18 mouse cellular contexts compared by ENCODE assay signal in genomic region chr3:155039012-155039836, GRCm38 (mm10). TPM values are rescaled to one million over a fixed set of nuclear protein-coding genes. Genes with fewer than 3 reads are reported as not detected.
A peak's percentile ranks its signal among the peaks of the same experiment; 100 is the strongest.
DNase-seq lines count a peak whose midpoint lies in the region; ATAC-seq and TF ChIP-seq lines count a peak whose summit lies in the region.
"Had no signal": no experiment of that assay in that cellular context is flagged by ENCODE, and none has a peak within 500 bp of the region (broad histone marks: within the 10 kb centered on the region; RNA-seq: fewer than 3 reads in every experiment).

No protein-coding gene starts in this region.

- no peaks in the 10 kb centered on the region for H3K36me3 ChIP-seq in forebrain, embryonic 12.5 days (replicated peaks)
- no peaks in the 10 kb centered on the region for H3K36me3 ChIP-seq in forebrain, postnatal 0 days (ENCODE audit: insufficient read depth)
- no peaks in the 10 kb centered on the region for H3K36me3 ChIP-seq in midbrain, embryonic 12.5 days
- H3K36me3 ChIP-seq in midbrain, embryonic 16.5 days (ENCODE audit: control insufficient read depth, insufficient read depth, low read length) = no peaks in the 10 kb centered on the region

- H3K4me3 ChIP-seq in forebrain, embryonic 12.5 days (replicated peaks) = no peak overlapping the region
- no peak overlapping the region for H3K4me3 ChIP-seq in forebrain, postnatal 0 days (ENCODE audit: low read depth, low read length)
- no peak overlapping the region for H3K4me3 ChIP-seq in midbrain, embryonic 12.5 days
- no peak overlapping the region for H3K4me3 ChIP-seq in midbrain, embryonic 16.5 days (ENCODE audit: low read depth, low read length)
- H3K4me3 ChIP-seq: gastrocnemius, adult 2 months had no signal

- H3K27me3 ChIP-seq in forebrain, embryonic 12.5 days = peaks cover 8% of the 10 kb centered on the region; the same call in 1 of the 2 replicates
- H3K27me3 ChIP-seq in forebrain, postnatal 0 days (ENCODE audit: insufficient read depth, low read length) = no peaks in the 10 kb centered on the region
- no peaks in the 10 kb centered on the region for H3K27me3 ChIP-seq in midbrain, embryonic 12.5 days
- H3K27me3 ChIP-seq in midbrain, embryonic 16.5 days (ENCODE audit: control insufficient read depth, insufficient read depth, low read depth, low read length) = no peaks in the 10 kb centered on the region

- H3K9ac ChIP-seq in forebrain, embryonic 12.5 days = no peak overlapping the region
- H3K9ac ChIP-seq in forebrain, postnatal 0 days = no peak overlapping the region
- H3K9ac ChIP-seq in midbrain, embryonic 12.5 days (replicated peaks) = no peak overlapping the region
- no peak overlapping the region for H3K9ac ChIP-seq in midbrain, embryonic 16.5 days (ENCODE audit: low read depth, low read length)

- no peak for TF ChIP-seq CTCF in forebrain, postnatal 0 days (IDR thresholded peaks at IDR 0.05; ENCODE audit: low read depth)

- no peak overlapping the region for H3K27ac ChIP-seq in forebrain, embryonic 12.5 days
- no peak overlapping the region for H3K27ac ChIP-seq in forebrain, postnatal 0 days (ENCODE audit: low read depth, low read length)
- no peak overlapping the region for H3K27ac ChIP-seq in midbrain, embryonic 12.5 days (replicated peaks)
- no peak overlapping the region for H3K27ac ChIP-seq in midbrain, embryonic 16.5 days (ENCODE audit: low read length)
- H3K27ac ChIP-seq: gastrocnemius, adult 2 months had no signal

- WGBS in forebrain, embryonic 12.5 days = 9% methylated on average over 1 of the region's 1 CpGs
- WGBS in forebrain, postnatal 0 days = 6% methylated on average over 1 of the region's 1 CpGs
- WGBS in midbrain, embryonic 12.5 days = 12% methylated on average over 1 of the region's 1 CpGs
- 10% methylated on average over 1 of the region's 1 CpGs for WGBS in midbrain, embryonic 16.5 days

- H3K9me3 ChIP-seq in forebrain, embryonic 12.5 days = no peaks in the 10 kb centered on the region
- no peaks in the 10 kb centered on the region for H3K9me3 ChIP-seq in forebrain, postnatal 0 days (ENCODE audit: low read length)
- no peaks in the 10 kb centered on the region for H3K9me3 ChIP-seq in midbrain, embryonic 12.5 days
- H3K9me3 ChIP-seq in midbrain, embryonic 16.5 days (replicated peaks; ENCODE audit: control insufficient read depth, low read length, poor library complexity, severe bottlenecking) = 0 out of 2 replicates have a peak, but pooled peaks cover 2% of the 10 kb centered on the region

- peak; percentile 17; the same call in 1 of the 2 replicates for ATAC-seq in forebrain, embryonic 12.5 days (ENCODE audit: low FRiP score)
- ATAC-seq in forebrain, postnatal 0 days = no peak
- ATAC-seq in midbrain, embryonic 12.5 days (ENCODE audit: low FRiP score, low read depth) = peak; percentile 62; the same call in 1 of the 2 replicates
- ATAC-seq in midbrain, embryonic 16.5 days = no peak
- ATAC-seq: hindbrain, embryonic 16.5 days had no signal

- no peaks in the 10 kb centered on the region for H3K4me1 ChIP-seq in forebrain, embryonic 12.5 days
- no peaks in the 10 kb centered on the region for H3K4me1 ChIP-seq in forebrain, postnatal 0 days (ENCODE audit: insufficient read depth)
- no peaks in the 10 kb centered on the region for H3K4me1 ChIP-seq in midbrain, embryonic 12.5 days
- H3K4me1 ChIP-seq in midbrain, embryonic 16.5 days (ENCODE audit: control insufficient read depth, insufficient read depth, low read length) = no peaks in the 10 kb centered on the region

- no peak overlapping the region for H3K4me2 ChIP-seq in forebrain, embryonic 12.5 days
- H3K4me2 ChIP-seq in forebrain, postnatal 0 days (ENCODE audit: low read depth) = no peak overlapping the region
- H3K4me2 ChIP-seq in midbrain, embryonic 12.5 days (replicated peaks) = no peak overlapping the region
- no peak overlapping the region for H3K4me2 ChIP-seq in midbrain, embryonic 16.5 days (ENCODE audit: low read length)

- no peak for DNase-seq in forebrain, postnatal 0 days
- peak; percentile 8 for DNase-seq in embryo, embryonic 9.5 days (ENCODE audit: extremely low spot score)
- no peak for DNase-seq in gastrocnemius, postnatal 25 days
- DNase-seq in frontal cortex, postnatal 36 days (ENCODE audit: low spot score in 2 of 2) = no peak
- DNase-seq in ovary, postnatal 36 days (ENCODE audit: low spot score) = no peak
- DNase-seq: B cell, adult 2 months; cerebellum, postnatal 14 days; gastrocnemius, adult 2 months; kidney, postnatal 10 days; lung, adult 18-20 months; retina, postnatal 1 day had no signal

RNA-seq across cellular contexts. Expression of gene Tnni3k, which starts 16.0 kb away (rescaled TPM):
- 0.10 TPM in 1 of 2 replicates, not detected in the other for polyA plus RNA-seq in forebrain, embryonic 12.5 days (2016; fragmentation: Nextera tagmentation; extraction: Ambion mirVana)
- total RNA-seq in forebrain, postnatal 0 days (2014; rRNA removed) = 0.05 TPM in 1 of 2 replicates, not detected in the other
- polyA plus RNA-seq in forebrain, postnatal 0 days (2015; fragmentation: Nextera tagmentation; extraction: Ambion mirVana) = 0.09 and 0.10 TPM in 2 replicates
- not detected in 2 replicates for polyA plus RNA-seq in midbrain, embryonic 12.5 days (2016; fragmentation: Nextera tagmentation; extraction: Ambion mirVana)
- polyA plus RNA-seq in midbrain, embryonic 16.5 days (2015; fragmentation: Nextera tagmentation; extraction: Ambion mirVana) = 0.06 and 0.10 TPM in 2 replicates
- total RNA-seq in gastrocnemius, postnatal 25 days (2021) = not detected
- total RNA-seq: gastrocnemius, adult 2 months; megakaryocyte progenitor cell, adult 5-6 weeks had no signal
- polyA plus RNA-seq: limb, embryonic 11.5 days; neural tube, embryonic 11.5 days had no signal

RNA-seq across cellular contexts. Expression of gene Fpgt, which starts 54.0 kb away (rescaled TPM):
- polyA plus RNA-seq in forebrain, embryonic 12.5 days (2016; fragmentation: Nextera tagmentation; extraction: Ambion mirVana) = 21.4 and 22.0 TPM in 2 replicates
- total RNA-seq in forebrain, postnatal 0 days (2014; rRNA removed) = 33.3 and 39.3 TPM in 2 replicates
- polyA plus RNA-seq in forebrain, postnatal 0 days (2015; fragmentation: Nextera tagmentation; extraction: Ambion mirVana) = 15.5 and 16.1 TPM in 2 replicates
- polyA plus RNA-seq in midbrain, embryonic 12.5 days (2016; fragmentation: Nextera tagmentation; extraction: Ambion mirVana) = 21.1 and 21.2 TPM in 2 replicates
- 20.1 and 21.6 TPM in 2 replicates for polyA plus RNA-seq in midbrain, embryonic 16.5 days (2015; fragmentation: Nextera tagmentation; extraction: Ambion mirVana)
- 1 to 10 TPM; 4.7 to 4.9 TPM for total RNA-seq in gastrocnemius, postnatal 25 days (2021)

RNA-seq across cellular contexts. Expression of gene Lrriq3, which starts 54.0 kb away (rescaled TPM):
- 0.97 and 1.1 TPM in 2 replicates for polyA plus RNA-seq in forebrain, embryonic 12.5 days (2016; fragmentation: Nextera tagmentation; extraction: Ambion mirVana)
- total RNA-seq in forebrain, postnatal 0 days (2014; rRNA removed) = 0.81 and 1.2 TPM in 2 replicates
- 1.1 and 1.4 TPM in 2 replicates for polyA plus RNA-seq in forebrain, postnatal 0 days (2015; fragmentation: Nextera tagmentation; extraction: Ambion mirVana)
- polyA plus RNA-seq in midbrain, embryonic 12.5 days (2016; fragmentation: Nextera tagmentation; extraction: Ambion mirVana) = 1.1 and 1.3 TPM in 2 replicates
- 1.1 and 1.4 TPM in 2 replicates for polyA plus RNA-seq in midbrain, embryonic 16.5 days (2015; fragmentation: Nextera tagmentation; extraction: Ambion mirVana)
- under 1 TPM; 0.13 to 0.43 TPM for total RNA-seq in gastrocnemius, postnatal 25 days (2021)
- total RNA-seq: megakaryocyte progenitor cell, adult 5-6 weeks had no signal

Comparison
In these comparisons a context has a peak if more than half of its experiments do, and no peak if none do; other contexts are left out.
1. ATAC-seq: peak in forebrain, embryonic 12.5 days (single experiment) and midbrain, embryonic 12.5 days (single experiment); none in forebrain, postnatal 0 days (single experiment) and midbrain, embryonic 16.5 days (single experiment).